Mouse (Mus musculus) monocyte, adult 2 months (primary cell): Measurements from ENCODE around the gene Xpnpep2.

ENCODE experiments used
- DNase-seq, 2 experiments: peaks; one replicate each; pipeline ENCODE4 v3.0.0; 2022; ENCODE audit warnings: low spot score in 2 of 2, low read depth in 1 of 2

Gene Xpnpep2

GRCm38 (mm10) chrX:48124132-48125071, 15.9 kb downstream of the Xpnpep2 start:
- peak in 1 of 2 experiments; percentile 28 for DNase-seq

GRCm38 (mm10) chrX:48126903-48127476, 18.5 kb downstream of the Xpnpep2 start:
- DNase-seq, result no peak

DNA sequence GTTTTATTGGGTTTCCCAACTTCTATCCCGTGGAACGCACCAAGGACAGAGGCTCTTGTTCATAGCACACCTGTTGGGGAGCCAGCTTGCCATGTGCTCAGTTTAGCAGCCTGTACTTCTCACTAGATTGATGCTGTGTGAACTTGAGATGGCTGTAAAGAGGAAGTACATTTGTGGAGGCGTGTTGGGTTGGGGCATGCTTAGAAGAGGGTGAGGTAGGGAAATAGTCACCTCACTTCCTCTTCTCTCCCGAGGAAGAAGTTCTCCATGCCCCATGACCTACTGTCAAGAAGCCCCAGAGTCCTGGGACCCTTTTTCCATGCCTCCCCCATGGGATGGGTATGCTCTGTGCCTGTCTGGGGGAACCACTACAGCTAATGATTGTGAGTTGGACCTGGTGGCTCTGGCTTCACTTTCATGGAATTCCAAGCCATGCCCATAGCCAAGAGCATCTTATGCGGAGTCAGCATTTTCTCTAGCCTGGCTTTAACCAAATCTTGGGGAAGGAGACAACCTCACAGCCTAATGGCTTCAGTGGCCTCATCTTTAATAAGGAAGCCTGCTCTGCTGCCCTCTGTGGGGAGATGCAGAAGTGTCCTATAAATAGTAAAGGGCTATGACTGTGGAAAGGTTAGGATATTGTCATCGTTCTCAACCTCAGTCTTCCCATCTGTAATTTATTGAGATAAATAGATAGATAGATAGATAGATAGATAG, 19.1 kb downstream of the Xpnpep2 start:
- peak in 1 of 2 experiments; percentile 37 for DNase-seq

DNA sequence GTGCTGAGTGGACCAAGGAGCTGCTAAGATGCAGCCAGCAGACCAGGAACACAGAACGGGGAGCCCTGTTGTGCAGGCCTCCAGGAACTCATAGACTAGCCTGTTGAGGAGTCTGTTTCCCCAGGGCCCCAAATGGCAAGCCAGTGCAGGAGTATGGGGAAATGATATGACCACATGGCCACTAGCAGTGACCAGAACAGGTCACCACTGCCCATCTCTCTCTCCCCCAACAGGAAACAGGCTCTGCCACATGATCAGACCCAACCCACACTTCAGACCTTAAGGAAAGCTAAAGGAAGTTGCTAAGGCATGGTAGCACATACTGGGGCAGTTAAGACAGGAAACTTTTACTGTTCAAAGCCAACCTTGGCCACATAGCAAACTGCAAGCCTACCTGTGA, 20.6 kb downstream of the Xpnpep2 start:
- DNase-seq, result no peak

DNA sequence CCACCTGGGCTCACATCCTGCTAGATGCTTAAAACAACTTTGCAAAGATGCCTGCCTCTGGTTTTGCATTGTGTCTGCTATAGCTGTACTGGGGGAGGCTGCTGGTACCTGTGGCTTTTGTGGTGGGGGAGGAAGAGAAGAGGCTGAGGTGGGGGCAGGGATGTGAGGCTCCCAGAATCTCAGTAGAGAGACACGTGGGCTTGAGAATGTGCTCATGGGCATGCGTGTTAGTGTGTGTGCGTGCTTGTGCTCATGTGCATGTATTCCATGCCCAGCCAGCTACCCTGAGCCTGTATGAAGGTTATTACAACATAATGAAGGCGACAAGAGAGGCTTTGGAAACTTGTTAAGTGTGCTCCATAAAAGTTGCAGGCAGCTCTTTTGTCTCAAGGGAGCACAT, 28.4 kb downstream of the Xpnpep2 start:
- DNase-seq, result no peak

DNA sequence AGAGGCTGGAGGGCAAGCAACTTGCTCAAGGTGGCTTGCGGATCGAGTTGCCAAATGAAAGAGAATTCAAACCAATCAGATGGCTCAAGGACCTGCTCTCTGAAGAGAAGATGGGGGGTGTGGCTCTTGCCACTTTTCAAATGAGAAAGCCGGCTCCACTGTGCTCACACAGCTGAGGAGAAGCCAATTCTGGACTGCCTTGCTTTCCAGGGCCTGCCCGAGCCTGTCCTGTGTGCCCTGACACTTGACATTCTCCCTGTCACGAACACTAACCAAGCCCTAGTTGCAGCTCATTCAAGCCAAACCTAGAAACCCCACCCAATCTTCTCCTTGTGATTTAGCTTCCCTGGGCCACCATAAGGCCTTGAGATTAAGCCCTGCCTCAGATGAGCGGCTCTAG, 29.5 kb downstream of the Xpnpep2 start:
- DNase-seq, result no peak

GRCm38 (mm10) chrX:48138539-48139275, 30.2 kb downstream of the Xpnpep2 start:
- DNase-seq, result no peak

DNA sequence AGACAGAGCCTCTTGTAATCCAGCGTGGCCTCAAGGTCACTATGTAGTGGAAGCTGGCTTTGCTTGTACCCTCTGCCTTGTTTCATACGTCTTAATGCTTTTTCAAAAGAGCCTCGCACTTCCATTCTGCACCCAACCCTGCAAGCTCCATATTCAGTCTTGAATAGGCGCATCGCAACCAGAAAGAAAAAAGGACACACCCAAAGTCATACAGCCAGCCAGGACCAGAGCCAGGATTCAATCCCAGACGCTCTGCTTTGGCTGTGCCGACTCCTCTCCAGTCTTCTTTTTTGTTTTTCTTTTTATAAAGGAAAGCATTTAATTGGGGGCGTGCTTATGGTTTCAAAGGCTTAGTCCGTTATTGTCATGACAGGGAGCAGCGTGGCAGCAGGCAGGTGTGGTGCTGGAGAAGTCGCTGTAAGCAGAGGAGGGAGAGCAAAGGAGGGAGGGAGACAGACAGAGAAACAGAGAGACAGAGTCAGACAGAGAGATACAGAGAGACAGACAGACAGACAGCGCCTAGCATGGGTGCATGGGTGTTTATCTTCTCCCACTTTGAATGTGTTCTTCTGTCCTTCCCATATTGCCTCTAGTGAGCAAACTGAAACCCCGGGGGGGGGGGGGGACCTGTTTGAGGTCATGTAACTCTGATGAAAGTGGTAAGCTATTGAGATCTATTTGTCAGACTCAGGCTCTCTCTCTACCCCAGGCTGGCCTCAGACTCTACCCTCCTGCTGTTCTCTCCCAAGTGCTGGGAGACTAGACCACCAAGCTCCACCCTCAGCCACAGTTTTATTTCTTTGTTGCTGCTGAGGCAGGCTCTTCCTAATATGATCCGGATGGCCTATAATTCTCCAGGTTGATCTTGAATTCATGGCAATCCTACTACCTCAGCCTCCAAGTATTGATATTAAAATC, 31.1 kb downstream of the Xpnpep2 start:
- no peak for DNase-seq

DNA sequence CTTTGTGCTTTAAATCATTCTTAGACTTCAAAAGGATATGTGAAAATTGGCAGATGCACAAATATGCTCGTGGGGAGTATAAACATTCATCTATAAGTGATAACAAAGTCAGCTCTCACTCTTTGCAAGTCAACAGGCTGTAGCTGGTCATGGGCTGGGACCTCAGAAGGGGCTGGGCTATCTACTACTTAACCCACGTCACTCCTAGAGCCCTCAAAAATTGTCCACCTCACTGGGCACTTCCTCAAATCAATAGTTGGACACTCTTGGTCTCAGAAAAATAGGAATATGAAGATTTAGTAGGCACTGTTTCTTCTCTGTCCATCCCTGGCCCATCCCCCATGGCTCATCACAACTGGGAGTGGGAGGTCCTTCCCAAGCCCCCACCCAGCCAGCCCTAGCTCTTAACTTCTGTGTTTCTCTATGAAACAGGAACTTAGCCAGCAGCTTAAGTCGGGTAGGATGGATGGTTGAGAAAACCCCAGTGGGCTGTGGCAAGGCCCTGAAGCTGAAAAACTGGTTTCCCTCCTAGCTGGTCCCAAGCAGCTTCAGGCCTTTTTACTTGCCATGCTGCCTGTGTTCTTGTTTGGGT, 31.9 kb downstream of the Xpnpep2 start:
- DNase-seq, result peak in 1 of 2 experiments; percentile 61

DNA sequence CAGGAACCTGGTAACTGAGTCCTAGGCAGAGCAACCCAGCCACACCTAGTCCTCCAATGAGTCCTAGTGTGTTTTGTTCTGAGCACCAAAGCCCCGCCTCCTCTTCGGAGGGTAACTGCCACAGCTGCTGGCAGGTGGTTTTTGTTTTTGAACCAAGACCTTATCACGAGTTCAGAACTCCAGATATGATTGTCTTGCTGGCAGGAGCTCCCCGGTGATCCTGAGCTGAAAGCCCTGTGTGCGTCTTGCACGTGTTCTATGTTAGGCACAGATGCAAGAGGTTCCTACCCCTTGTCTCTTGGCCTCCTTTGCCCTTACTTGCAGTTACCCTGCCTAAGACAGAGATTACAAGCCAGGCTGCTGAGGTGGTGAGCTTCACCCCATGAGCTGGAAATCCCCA, 33.0 kb downstream of the Xpnpep2 start:
- DNase-seq, result no peak

GRCm38 (mm10) chrX:48143415-48144335, 35.1 kb downstream of the Xpnpep2 start:
- DNase-seq, result no peak

- DNase-seq, result peak in 1 of 2 experiments; percentile 50
Observed at GRCm38 (mm10) chrX:48146262-48146661, 37.7 kb downstream of the Xpnpep2 start, which contains the start of gene Sash3. Sash3 (plus strand) TSS chrX:48146436.

DNA sequence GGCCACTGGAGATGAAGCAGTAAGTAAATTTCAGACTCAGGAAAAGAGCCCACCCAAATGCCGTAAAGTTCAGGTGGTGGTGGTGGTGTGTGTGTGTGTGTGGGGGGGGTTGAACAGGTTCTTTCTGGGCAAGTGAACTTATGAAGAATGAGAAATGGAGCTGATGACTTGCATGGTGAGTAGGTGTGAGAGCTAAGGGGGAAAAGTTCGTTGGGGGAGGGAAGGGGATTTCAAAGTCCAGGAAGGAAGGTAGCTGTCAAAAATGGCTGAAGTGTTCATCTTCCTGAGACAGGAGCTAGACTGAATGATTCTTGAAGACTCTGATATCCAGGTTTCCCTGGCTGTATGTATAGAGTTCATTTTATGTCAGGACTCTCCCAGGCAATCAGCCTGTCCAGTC, 38.7 kb downstream of the Xpnpep2 start:
- DNase-seq, result no peak

DNA sequence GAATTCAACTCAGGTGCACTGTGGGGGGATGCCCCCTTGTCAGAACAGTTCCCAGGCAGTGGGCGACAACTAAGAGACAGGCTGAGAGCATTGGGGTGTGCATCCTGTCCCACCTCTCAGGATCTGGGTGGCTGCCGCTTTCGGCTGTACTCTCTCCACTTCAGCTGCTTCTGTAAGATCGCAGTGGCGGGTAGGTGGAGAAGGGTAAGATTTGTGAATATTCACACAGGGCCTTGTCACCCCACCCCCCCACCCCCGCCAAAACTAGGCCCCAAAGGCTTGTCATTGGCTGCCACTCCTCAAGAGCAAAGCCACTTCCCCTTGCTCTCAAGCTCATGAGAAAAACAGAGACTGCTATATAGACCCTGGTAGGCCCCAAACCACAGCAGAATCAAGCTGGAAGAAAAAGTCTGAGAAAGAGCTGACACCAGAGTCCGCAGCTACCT, 39.2 kb downstream of the Xpnpep2 start:
- no peak for DNase-seq

- no peak for DNase-seq
Observed at GRCm38 (mm10) chrX:48152106-48152505, 43.6 kb downstream of the Xpnpep2 start.

GRCm38 (mm10) chrX:48153414-48153813, 44.9 kb downstream of the Xpnpep2 start:
- DNase-seq, result no peak

DNA sequence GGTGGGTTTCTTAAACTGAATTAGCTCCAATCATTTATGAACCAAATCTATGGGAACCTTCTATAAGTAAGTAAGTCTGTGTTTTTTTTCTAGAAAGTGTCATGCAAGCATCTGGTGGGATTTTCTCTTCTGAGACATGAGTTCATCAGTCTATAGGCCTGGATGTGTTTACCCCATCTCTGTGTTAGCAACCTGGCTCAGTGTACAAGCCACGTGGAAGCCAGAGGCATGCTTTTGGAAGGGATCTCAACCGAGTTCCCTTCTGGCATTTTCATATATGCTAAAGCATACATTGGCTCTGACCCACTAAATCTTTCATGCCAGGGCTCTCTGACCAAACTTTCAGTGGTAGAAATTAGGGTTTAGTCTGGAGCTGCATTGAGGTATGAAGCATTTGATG, 45.4 kb downstream of the Xpnpep2 start:
- no peak for DNase-seq

DNA sequence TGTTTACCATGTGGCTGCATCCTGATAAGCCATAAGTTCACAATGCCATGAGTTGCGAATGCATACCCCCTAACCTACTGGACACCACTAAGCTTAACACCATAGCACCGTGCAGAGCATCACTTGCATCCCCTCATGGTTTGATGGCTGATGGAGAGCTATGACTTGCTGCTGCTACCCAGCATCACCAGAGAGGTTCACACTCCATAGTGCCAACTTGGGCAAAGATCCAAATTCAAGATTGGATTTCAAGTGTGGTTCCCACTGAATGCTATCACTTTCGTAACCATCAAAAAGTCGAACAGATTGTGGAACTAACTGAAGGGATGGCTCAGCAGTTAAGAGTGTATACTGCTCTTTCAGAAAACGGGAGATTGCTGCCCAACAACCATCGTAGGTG, 47.0 kb downstream of the Xpnpep2 start:
- DNase-seq, result no peak

GRCm38 (mm10) chrX:48157396-48157795, 48.9 kb downstream of the Xpnpep2 start:
- DNase-seq, result no peak
